11 mouse cellular contexts compared by ENCODE assay signal in the genomic region with DNA sequence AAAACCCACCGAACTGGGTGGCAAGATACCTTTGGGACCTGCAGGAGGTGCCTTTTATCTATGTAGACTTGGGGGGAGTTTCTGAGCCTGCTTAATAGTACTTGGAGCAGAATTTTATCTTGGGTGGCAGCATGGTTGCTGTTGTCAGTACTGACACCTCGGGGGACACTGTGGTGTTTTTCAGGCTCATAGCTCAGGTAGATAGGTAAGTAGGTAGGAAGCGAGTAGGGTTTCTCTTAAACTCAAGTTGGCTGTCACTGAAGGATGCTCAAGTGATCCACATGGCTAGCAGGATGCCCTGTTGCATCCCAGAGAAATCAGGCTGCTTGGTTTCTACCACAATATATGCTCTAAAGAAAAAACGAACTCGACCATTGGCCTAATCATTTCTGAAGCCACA. TPM values are rescaled to one million over a fixed set of nuclear protein-coding genes. Genes with fewer than 3 reads are reported as not detected.
A peak's percentile ranks its signal among the peaks of the same experiment; 100 is the strongest.
DNase-seq lines count a peak whose midpoint lies in the region; ATAC-seq and TF ChIP-seq lines count a peak whose summit lies in the region.
"Had no signal": no experiment of that assay in that cellular context is flagged by ENCODE, and none has a peak within 500 bp of the region (broad histone marks: within the 10 kb centered on the region; RNA-seq: fewer than 3 reads in every experiment).

No protein-coding gene starts in this region.

- no peak for TF ChIP-seq POLR2A in limb, embryonic 14.5 days (IDR thresholded peaks at IDR 0.05; ENCODE audit: borderline replicate concordance, extremely low read depth, insufficient read depth, insufficient read length)

- peak overlapping the region; percentile 71 for H3K4me2 ChIP-seq in kidney, embryonic 15.5 days
- H3K4me2 ChIP-seq in embryonic facial prominence, embryonic 11.5 days (ENCODE audit: low read depth, low read length): peak overlapping the region; percentile 25
- H3K4me2 ChIP-seq in limb, embryonic 14.5 days (replicated peaks; ENCODE audit: low read depth, low read length, severe bottlenecking): peak overlapping the region; percentile 67
- H3K4me2 ChIP-seq: midbrain, embryonic 13.5 days had no signal

- H3K4me1 ChIP-seq in kidney, embryonic 15.5 days: peaks cover 16% of the 10 kb centered on the region; the same call in 1 of the 2 replicates
- H3K4me1 ChIP-seq in embryonic facial prominence, embryonic 11.5 days (ENCODE audit: control insufficient read depth, insufficient read depth, low read length): no peaks in the 10 kb centered on the region
- peaks cover 12% of the 10 kb centered on the region for H3K4me1 ChIP-seq in limb, embryonic 14.5 days (ENCODE audit: control insufficient read depth, insufficient read depth, low read length)

- peak overlapping the region; percentile 91 for H3K4me3 ChIP-seq in gastrocnemius, adult 2 months
- peak overlapping the region; percentile 58 for H3K4me3 ChIP-seq in kidney, embryonic 15.5 days (replicated peaks)
- peak overlapping the region; percentile 30 for H3K4me3 ChIP-seq in embryonic facial prominence, embryonic 11.5 days (ENCODE audit: low read depth, low read length)
- H3K4me3 ChIP-seq in limb, embryonic 14.5 days (replicated peaks; ENCODE audit: low read length): peak overlapping the region; percentile 60
- H3K4me3 ChIP-seq: midbrain, embryonic 13.5 days had no signal

- no peak for TF ChIP-seq CTCF in gastrocnemius, adult 2 months (IDR thresholded peaks at IDR 0.05)

- 36% methylated on average over 5 of the region's 5 CpGs for WGBS in kidney, embryonic 15.5 days
- WGBS in embryonic facial prominence, embryonic 11.5 days: 57% methylated on average over 5 of the region's 5 CpGs
- 41% methylated on average over 5 of the region's 5 CpGs for WGBS in limb, embryonic 14.5 days

- peak overlapping the region; percentile 15 for H3K9ac ChIP-seq in kidney, embryonic 15.5 days
- no peak overlapping the region; the same call in 1 of the 2 replicates for H3K9ac ChIP-seq in embryonic facial prominence, embryonic 11.5 days (replicated peaks; ENCODE audit: low read length)
- peak overlapping the region; percentile 84 for H3K9ac ChIP-seq in limb, embryonic 14.5 days (ENCODE audit: low read depth, low read length, severe bottlenecking)
- H3K9ac ChIP-seq: midbrain, embryonic 13.5 days had no signal

- intact Hi-C loops in gastrocnemius, adult 2 months (cut with DNase I): loop anchor here (5.0 kb wide), 1 partner anchor 34 kb away; no protein-coding TSS in a partner anchor
- intact Hi-C loops in gastrocnemius, postnatal 14 days (cut with DNase I; ENCODE audit: low total_unique reads): loop anchor here (5.0 kb wide), 1 partner anchor 84 kb away; no protein-coding TSS in a partner anchor

- no peaks in the 10 kb centered on the region for H3K9me3 ChIP-seq in kidney, embryonic 15.5 days (replicated peaks)
- no peaks in the 10 kb centered on the region for H3K9me3 ChIP-seq in embryonic facial prominence, embryonic 11.5 days (replicated peaks; ENCODE audit: control insufficient read depth, low read length)
- no peaks in the 10 kb centered on the region for H3K9me3 ChIP-seq in limb, embryonic 14.5 days (ENCODE audit: control insufficient read depth, low read length)
- H3K9me3 ChIP-seq: G1E; midbrain, embryonic 13.5 days had no signal

- no peaks in the 10 kb centered on the region for H3K36me3 ChIP-seq in kidney, embryonic 15.5 days
- H3K36me3 ChIP-seq in embryonic facial prominence, embryonic 11.5 days (replicated peaks; ENCODE audit: control insufficient read depth, insufficient read depth, low read depth, low read length): no peaks in the 10 kb centered on the region
- H3K36me3 ChIP-seq in limb, embryonic 14.5 days (ENCODE audit: control insufficient read depth, insufficient read depth, low read length): no peaks in the 10 kb centered on the region; the same call in 1 of the 2 replicates
- H3K36me3 ChIP-seq: G1E; midbrain, embryonic 13.5 days had no signal

- ATAC-seq in kidney, embryonic 15.5 days (replicated peaks; ENCODE audit: low FRiP score): no peak
- ATAC-seq in embryonic facial prominence, embryonic 11.5 days (replicated peaks; ENCODE audit: insufficient number of reproducible peaks, low FRiP score, low TSS enrichment, low read depth): no peak
- no peak for ATAC-seq in limb, embryonic 14.5 days (ENCODE audit: low FRiP score, low read depth)
- ATAC-seq: forebrain, embryonic 14.5 days; midbrain, embryonic 13.5 days had no signal

- no peak for DNase-seq in gastrocnemius, adult 2 months
- no peak for DNase-seq in gastrocnemius, postnatal 25 days
- no peak for DNase-seq in kidney, postnatal 10 days
- no peak for DNase-seq in embryonic facial prominence, embryonic 11.5 days (ENCODE audit: low spot score)
- no peak for DNase-seq in limb, embryonic 14.5 days (ENCODE audit: low spot score)
- no peak for DNase-seq in spleen, adult 18-20 months
- no peak for DNase-seq in gastrocnemius, postnatal 14 days

- no peaks in the 10 kb centered on the region for H3K27me3 ChIP-seq in kidney, embryonic 15.5 days
- H3K27me3 ChIP-seq in embryonic facial prominence, embryonic 11.5 days (ENCODE audit: control insufficient read depth, insufficient read depth, low read length): no peaks in the 10 kb centered on the region
- no peaks in the 10 kb centered on the region for H3K27me3 ChIP-seq in limb, embryonic 14.5 days (ENCODE audit: control insufficient read depth, insufficient read depth, low read length)

- H3K27ac ChIP-seq in gastrocnemius, adult 2 months: peak overlapping the region; percentile 96
- H3K27ac ChIP-seq in kidney, embryonic 15.5 days: peak overlapping the region; percentile 70
- H3K27ac ChIP-seq in embryonic facial prominence, embryonic 11.5 days (replicated peaks; ENCODE audit: low read depth, low read length): peak overlapping the region; percentile 36; the same call in 1 of the 2 replicates
- peak overlapping the region; percentile 72 for H3K27ac ChIP-seq in limb, embryonic 14.5 days (replicated peaks; ENCODE audit: low read depth, low read length)
- H3K27ac ChIP-seq: midbrain, embryonic 13.5 days had no signal

RNA-seq across cellular contexts. Expression of a gene that starts 2.6 kb away (rescaled TPM):
- 10 to 100 TPM; 22.4 to 24.5 TPM for total RNA-seq in gastrocnemius, adult 2 months (2021)
- 10 to 100 TPM; 16.8 to 22.7 TPM for total RNA-seq in gastrocnemius, postnatal 25 days (2021)
- 41.8 and 43.9 TPM in 2 replicates for polyA plus RNA-seq in kidney, embryonic 15.5 days (2015; fragmentation: Nextera tagmentation; extraction: Ambion mirVana)
- 40.2 and 42.3 TPM in 2 replicates for polyA plus RNA-seq in embryonic facial prominence, embryonic 11.5 days (2014; fragmentation: Nextera tagmentation; extraction: Ambion mirVana)
- 29.2 and 31.0 TPM in 2 replicates for polyA plus RNA-seq in limb, embryonic 14.5 days (2012; rRNA removed)
- polyA plus RNA-seq in limb, embryonic 14.5 days (2014; fragmentation: Nextera tagmentation; extraction: Ambion mirVana): 44.3 and 55.7 TPM in 2 replicates
- total RNA-seq in gastrocnemius, postnatal 14 days (2021): 10 to 100 TPM; 15.6 to 16.3 TPM
- polyA plus RNA-seq: G1E had no signal

RNA-seq across cellular contexts. Expression of a gene that starts 38.9 kb away (rescaled TPM):
- 1 to 10 TPM; 9.1 to 9.8 TPM for total RNA-seq in gastrocnemius, adult 2 months (2021)
- total RNA-seq in gastrocnemius, postnatal 25 days (2021): 10 to 100 TPM in 1 of 2 experiments, 1 to 10 TPM in 1; 9.3 to 10.2 TPM
- polyA plus RNA-seq in kidney, embryonic 15.5 days (2015; fragmentation: Nextera tagmentation; extraction: Ambion mirVana): 64.5 and 72.0 TPM in 2 replicates
- polyA plus RNA-seq in embryonic facial prominence, embryonic 11.5 days (2014; fragmentation: Nextera tagmentation; extraction: Ambion mirVana): 51.1 and 51.7 TPM in 2 replicates
- 19.8 and 25.3 TPM in 2 replicates for polyA plus RNA-seq in limb, embryonic 14.5 days (2012; rRNA removed)
- polyA plus RNA-seq in limb, embryonic 14.5 days (2014; fragmentation: Nextera tagmentation; extraction: Ambion mirVana): 52.2 and 54.5 TPM in 2 replicates
- 10 to 100 TPM; 10.6 to 12.0 TPM for total RNA-seq in gastrocnemius, postnatal 14 days (2021)

Comparison
In these comparisons a context has a peak if more than half of its experiments do, and no peak if none do; other contexts are left out.
1. H3K27ac ChIP-seq: peak in every context shown above with its lines; median percentile 96 in gastrocnemius, adult 2 months; 72 in limb, embryonic 14.5 days; 70 in kidney, embryonic 15.5 days; 36 in embryonic facial prominence, embryonic 11.5 days.
2. H3K4me3 ChIP-seq: peak in every context shown above with its lines; median percentile 91 in gastrocnemius, adult 2 months; 60 in limb, embryonic 14.5 days; 58 in kidney, embryonic 15.5 days; 30 in embryonic facial prominence, embryonic 11.5 days.